Mouse (Mus musculus): Measurements from ENCODE around the gene Tpbgl.

Tpbgl gene

DNA sequence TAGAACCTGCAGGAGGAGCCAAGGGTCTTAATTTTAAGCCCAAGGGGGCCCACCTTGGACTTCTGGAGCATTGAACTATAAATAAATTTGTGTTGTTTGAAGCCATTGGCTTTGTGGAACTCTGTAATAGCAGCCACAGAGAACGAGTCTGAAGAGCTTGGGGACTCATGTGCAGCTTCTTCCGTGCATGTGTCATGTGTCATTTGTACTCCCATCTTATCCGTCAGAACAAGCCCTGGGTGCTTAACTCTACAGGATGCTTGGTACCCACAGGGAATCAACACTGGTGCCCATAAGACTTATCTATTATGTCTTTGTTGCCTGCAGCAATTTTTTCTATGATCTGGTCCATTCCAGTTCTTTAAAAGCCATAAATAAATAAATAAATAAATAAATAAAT lies 48.7 kb downstream of the Tpbgl start:
- DNase-seq, result no peak

All from thymus, postnatal 4 days (tissue).